ENCODE assay signal across 21 mouse cellular contexts in the genomic region with DNA sequence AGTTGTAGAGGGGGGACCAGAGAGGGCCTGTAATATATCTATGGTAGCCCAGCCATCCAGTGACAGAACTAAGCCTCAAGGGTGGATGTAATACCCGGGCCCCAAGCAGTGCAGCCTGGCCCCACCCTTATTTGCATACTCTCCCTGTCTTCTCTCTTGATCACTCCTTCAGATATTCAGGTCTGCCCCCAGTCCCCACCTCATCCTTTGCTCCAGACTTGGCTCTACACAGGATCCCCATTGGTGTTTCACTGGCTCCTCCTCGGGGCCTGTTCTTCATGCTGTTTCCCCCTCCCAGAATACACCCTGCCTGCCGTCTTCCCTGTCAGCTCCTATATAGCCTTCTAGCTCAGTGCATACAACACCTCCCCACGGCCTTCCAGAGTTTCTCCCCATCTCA. TPM values are rescaled to one million over a fixed set of nuclear protein-coding genes. Genes with fewer than 3 reads are reported as not detected.
DNase-seq lines count a peak whose midpoint lies in the region; ATAC-seq and TF ChIP-seq lines count a peak whose summit lies in the region.
"Had no signal": no experiment of that assay in that cellular context is flagged by ENCODE, and none has a peak within 500 bp of the region (broad histone marks: within the 10 kb centered on the region; RNA-seq: fewer than 3 reads in every experiment).

No protein-coding gene starts in this region.

- no peaks in the 10 kb centered on the region for H3K9me3 ChIP-seq in heart, embryonic 11.5 days (replicated peaks; ENCODE audit: control insufficient read depth, low read length)
- no peaks in the 10 kb centered on the region for H3K9me3 ChIP-seq in CH12.LX (replicated peaks; ENCODE audit: low read length)
- no peaks in the 10 kb centered on the region for H3K9me3 ChIP-seq in embryonic facial prominence, embryonic 12.5 days
- H3K9me3 ChIP-seq: forebrain, embryonic 13.5 days; heart, embryonic 15.5 days; hindbrain, embryonic 15.5 days; limb, embryonic 15.5 days; neural tube, embryonic 15.5 days; stomach, embryonic 15.5 days had no signal

- in situ Hi-C loops in CH12.LX (cut with MboI; ENCODE audit: low pct_ligation_motif_present, low pct_unique_long_range_greater_than_20kb, low sequenced_read_pairs), result no loop called here

- H3K4me1 ChIP-seq in heart, embryonic 11.5 days (ENCODE audit: control insufficient read depth, insufficient read depth, low read length), result peaks cover 90% of the 10 kb centered on the region
- H3K4me1 ChIP-seq in CH12.LX (ENCODE audit: control insufficient read depth in 1 of 2, insufficient read depth in 2 of 2), result peaks cover 58 to 97% of the 10 kb centered on the region in 2 experiments
- H3K4me1 ChIP-seq in embryonic facial prominence, embryonic 12.5 days, result peaks cover 69% of the 10 kb centered on the region

- no peaks in the 10 kb centered on the region for H3K36me3 ChIP-seq in heart, embryonic 11.5 days (ENCODE audit: control insufficient read depth, insufficient read depth, low read length)
- H3K36me3 ChIP-seq in CH12.LX (replicated peaks in 1 of 2; ENCODE audit: control insufficient read depth in 1 of 2, insufficient read depth in 1 of 2, low read length in 1 of 2), result no peaks in the 10 kb centered on the region
- no peaks in the 10 kb centered on the region for H3K36me3 ChIP-seq in embryonic facial prominence, embryonic 12.5 days
- H3K36me3 ChIP-seq: heart, embryonic 15.5 days; hindbrain, embryonic 15.5 days; limb, embryonic 15.5 days; neural tube, embryonic 15.5 days; stomach, embryonic 15.5 days had no signal

- no peak; the same call in 1 of the 2 replicates for TF ChIP-seq EP300 in CH12.LX (IDR thresholded peaks at IDR 0.05; ENCODE audit: low read length)

- no peaks in the 10 kb centered on the region for H3K79me2 ChIP-seq in CH12.LX (replicated peaks; ENCODE audit: control insufficient read depth, extremely low read depth, insufficient read depth, poor library complexity, severe bottlenecking)

- dilution Hi-C loops in CH12.LX (cut with MboI; ENCODE audit: extremely low pct_ligation_motif_present, extremely low pct_unique_long_range_greater_than_20kb, low sequenced_read_pairs), result no loop called here

- WGBS in heart, embryonic 11.5 days (ENCODE audit: insufficient replicate concordance), result 62% methylated on average over 4 of the region's 4 CpGs
- WGBS in embryonic facial prominence, embryonic 12.5 days, result 63% methylated on average over 4 of the region's 4 CpGs

- no peak for ATAC-seq in heart, embryonic 11.5 days (replicated peaks; ENCODE audit: insufficient number of reproducible peaks, low FRiP score, low TSS enrichment)
- no peak for ATAC-seq in embryonic facial prominence, embryonic 12.5 days (ENCODE audit: insufficient number of reproducible peaks, insufficient read depth, low FRiP score, low TSS enrichment)
- ATAC-seq: forebrain, embryonic 13.5 days had no signal

- no peak for TF ChIP-seq RAD21 in CH12.LX (IDR thresholded peaks at IDR 0.05; ENCODE audit: low read depth, low read length)

- H3K27me3 ChIP-seq in heart, embryonic 11.5 days (ENCODE audit: control insufficient read depth, insufficient read depth, low read length), result no peaks in the 10 kb centered on the region
- H3K27me3 ChIP-seq in CH12.LX (replicated peaks), result no peaks in the 10 kb centered on the region
- no peaks in the 10 kb centered on the region for H3K27me3 ChIP-seq in embryonic facial prominence, embryonic 12.5 days
- H3K27me3 ChIP-seq: forebrain, embryonic 13.5 days; heart, embryonic 15.5 days; hindbrain, embryonic 15.5 days; limb, embryonic 15.5 days; neural tube, embryonic 15.5 days; stomach, embryonic 15.5 days had no signal

- H3K9ac ChIP-seq in heart, embryonic 11.5 days (ENCODE audit: low read depth, low read length), result no peak overlapping the region
- no peak overlapping the region for H3K9ac ChIP-seq in CH12.LX (ENCODE audit: insufficient read depth, low read depth)
- H3K9ac ChIP-seq in embryonic facial prominence, embryonic 12.5 days, result no peak overlapping the region
- H3K9ac ChIP-seq: forebrain, embryonic 13.5 days; heart, embryonic 15.5 days; hindbrain, embryonic 15.5 days; limb, embryonic 15.5 days; neural tube, embryonic 15.5 days; stomach, embryonic 15.5 days had no signal

- H3K4me2 ChIP-seq in heart, embryonic 11.5 days, result no peak overlapping the region
- no peak overlapping the region for H3K4me2 ChIP-seq in CH12.LX (ENCODE audit: insufficient read depth, low read depth, poor library complexity, severe bottlenecking)
- no peak overlapping the region for H3K4me2 ChIP-seq in embryonic facial prominence, embryonic 12.5 days (replicated peaks)
- H3K4me2 ChIP-seq: forebrain, embryonic 13.5 days; heart, embryonic 15.5 days; hindbrain, embryonic 15.5 days; limb, embryonic 15.5 days; midbrain, embryonic 11.5 days; neural tube, embryonic 15.5 days; stomach, embryonic 15.5 days had no signal

- no peak overlapping the region for H3K27ac ChIP-seq in heart, embryonic 11.5 days (ENCODE audit: low read depth, low read length)
- no peak overlapping the region for H3K27ac ChIP-seq in CH12.LX (ENCODE audit: insufficient read depth, low read depth)
- H3K27ac ChIP-seq in embryonic facial prominence, embryonic 12.5 days, result 0 out of 2 replicates have a peak overlapping the region, but pooled peaks have one; percentile 32
- H3K27ac ChIP-seq: forebrain, embryonic 13.5 days; hindbrain, embryonic 15.5 days; neural tube, embryonic 15.5 days had no signal

- H3K4me3 ChIP-seq in heart, embryonic 11.5 days (ENCODE audit: low read depth, low read length), result no peak overlapping the region
- no peak overlapping the region for H3K4me3 ChIP-seq in CH12.LX (replicated peaks in 1 of 3; ENCODE audit: low read depth in 2 of 3, low read length in 2 of 3, poor library complexity in 1 of 3)
- H3K4me3 ChIP-seq in embryonic facial prominence, embryonic 12.5 days, result no peak overlapping the region
- H3K4me3 ChIP-seq: forebrain, embryonic 13.5 days; heart, embryonic 15.5 days; hindbrain, embryonic 15.5 days; limb, embryonic 15.5 days; neural tube, embryonic 15.5 days; stomach, embryonic 15.5 days had no signal

- no peak for TF ChIP-seq POLR2A in CH12.LX (IDR thresholded peaks at IDR 0.05; ENCODE audit: low read depth, low read length)

- DNase-seq in heart, adult 11 months, result peak; percentile 88
- DNase-seq in CH12.LX (ENCODE audit: extremely low read depth) (no peak), ES-CJ7 (ENCODE audit: low read depth, low spot score) (peak; percentile 82)
- no peak for DNase-seq in kidney, adult 9 months
- no peak for DNase-seq in right cerebral cortex, adult 18-20 months
- no peak for DNase-seq in left cerebral cortex, adult 18-20 months (ENCODE audit: low spot score in 2 of 2)
- DNase-seq: adrenal gland, adult 2 months; cerebellum, adult 8-10 months; kidney, adult 11 months; kidney, postnatal 4 days; lung, postnatal 10 days; thymus, adult 18-20 months had no signal

- TF ChIP-seq CTCF in CH12.LX (conservative IDR thresholded peaks at IDR 0.05 in 1 of 2, IDR thresholded peaks at IDR 0.05 in 1 of 2; ENCODE audit: low read depth in 2 of 2, low read length in 2 of 2), result no peak

TF ChIP-seq in CH12.LX, 34 proteins besides CTCF, POLR2A, EP300 and RAD21:
- TF ChIP-seq E2F4 (IDR thresholded peaks at IDR 0.05; ENCODE audit: insufficient replicate concordance, low read depth, low read length) (no peak), IRF4 (IDR thresholded peaks at IDR 0.05; ENCODE audit: low read depth, low read length) (0 out of 2 replicates have a peak, but pooled peaks have one; percentile 25), MAFK (IDR thresholded peaks at IDR 0.05; ENCODE audit: insufficient replicate concordance, low read length) (no peak), MAZ (IDR thresholded peaks at IDR 0.05; ENCODE audit: low read depth, low read length) (no peak), ZKSCAN1 (IDR thresholded peaks at IDR 0.05; ENCODE audit: borderline replicate concordance, low read depth, low read length) (no peak), RCOR1 (conservative IDR thresholded peaks at IDR 0.05; ENCODE audit: low read depth, low read length) (no peak), TCF12 (IDR thresholded peaks at IDR 0.05; ENCODE audit: low read depth, low read length) (peak; percentile 40; the same call in 1 of the 2 replicates), MEF2A (IDR thresholded peaks at IDR 0.05; ENCODE audit: borderline replicate concordance, low read depth, low read length) (no peak)

RNA-seq across cellular contexts. Expression of a gene that starts 57.3 kb away (rescaled TPM):
- polyA plus RNA-seq in heart, embryonic 11.5 days (2014; fragmentation: Nextera tagmentation; extraction: Ambion mirVana), result 49.0 and 49.1 TPM in 2 replicates
- total RNA-seq in CH12.LX (2012; rRNA removed) (13.7 and 15.6 TPM in 2 replicates), CH12.LX (2014; rRNA removed) (4.3 and 4.9 TPM in 2 replicates)
- 7.5 and 7.8 TPM in 2 replicates for polyA plus RNA-seq in CH12.LX (2012; ENCODE audit: insufficient read length, low read depth)
- 61.0 and 73.7 TPM in 2 replicates for polyA plus RNA-seq in embryonic facial prominence, embryonic 12.5 days (2016; fragmentation: Nextera tagmentation; extraction: Ambion mirVana)
- 100 to 1,000 TPM; 133 to 135 TPM for total RNA-seq in left cerebral cortex, adult 18-20 months (2021)

Comparison
In these comparisons a context has a peak if more than half of its experiments do, and no peak if none do; other contexts are left out.
1. DNase-seq: peak in heart, adult 11 months (single experiment) and ES-CJ7 (single experiment); none in CH12.LX (single experiment), kidney, adult 9 months (single experiment), right cerebral cortex, adult 18-20 months (single experiment) and left cerebral cortex, adult 18-20 months (0 of 2).